Mouse (Mus musculus): ENCODE data around the gene Pde4d.

- TF ChIP-seq CTCF (IDR thresholded peaks at IDR 0.05 in 2 of 3, conservative IDR thresholded peaks at IDR 0.05 in 1 of 3; ENCODE audit: control insufficient read depth in 1 of 3, insufficient read depth in 1 of 3, low read depth in 2 of 3, low read length in 3 of 3, poor library complexity in 1 of 3, severe bottlenecking in 1 of 3), result no peak
- TF ChIP-seq RAD21 (IDR thresholded peaks at IDR 0.05; ENCODE audit: low read depth, low read length), result no peak
- no peak for TF ChIP-seq JUND (IDR thresholded peaks at IDR 0.05; ENCODE audit: low read depth, low read length)
- TF ChIP-seq HCFC1 (IDR thresholded peaks at IDR 0.05; ENCODE audit: low read depth, low read length), result no peak
- TF ChIP-seq POLR2A (IDR thresholded peaks at IDR 0.05; ENCODE audit: control insufficient read depth in 1 of 2, insufficient read depth in 1 of 2, low read depth in 1 of 2, low read length in 2 of 2, poor library complexity in 1 of 2), result no peak
These were observed 197.1 kb downstream of the Pde4d start for GRCm38 (mm10) chr13:108646801-108647200.

All from MEL (cell line).